Mouse (Mus musculus): ENCODE measurements around the gene Tmem132e.

Tmem132e gene

GRCm38 (mm10) chr11:82428801-82429200, 40.1 kb downstream of the Tmem132e start:
- DNase-seq (ENCODE audit: low spot score in 2 of 2) = no peak

- no peak for DNase-seq (ENCODE audit: low spot score in 2 of 2)
Observed at GRCm38 (mm10) chr11:82434091-82434831, 45.6 kb downstream of the Tmem132e start.

GRCm38 (mm10) chr11:82434832-82435182, 46.1 kb downstream of the Tmem132e start:
- DNase-seq (ENCODE audit: low spot score in 2 of 2) = no peak

GRCm38 (mm10) chr11:82448485-82448884, 59.8 kb downstream of the Tmem132e start:
- no peak for DNase-seq (ENCODE audit: low spot score in 2 of 2)

GRCm38 (mm10) chr11:82452516-82452915, 63.8 kb downstream of the Tmem132e start:
- DNase-seq (ENCODE audit: low spot score in 2 of 2) = no peak

GRCm38 (mm10) chr11:82453230-82453629, 64.5 kb downstream of the Tmem132e start:
- DNase-seq (ENCODE audit: low spot score in 2 of 2) = no peak

- DNase-seq (ENCODE audit: low spot score in 2 of 2) = peak in 1 of 2 experiments; percentile 50
Observed at GRCm38 (mm10) chr11:82461326-82461725, 72.6 kb downstream of the Tmem132e start.

- no peak for DNase-seq (ENCODE audit: low spot score in 2 of 2)
Observed at GRCm38 (mm10) chr11:82465536-82465935, 76.8 kb downstream of the Tmem132e start.

- peak in 1 of 2 experiments; percentile 68 for DNase-seq (ENCODE audit: low spot score in 2 of 2)
Observed at GRCm38 (mm10) chr11:82467218-82467617, 78.5 kb downstream of the Tmem132e start.

GRCm38 (mm10) chr11:82471076-82471475, 82.4 kb downstream of the Tmem132e start:
- DNase-seq (ENCODE audit: low spot score in 2 of 2) = no peak

- no peak for DNase-seq (ENCODE audit: low spot score in 2 of 2)
Observed at GRCm38 (mm10) chr11:82473137-82473621, 84.5 kb downstream of the Tmem132e start.

GRCm38 (mm10) chr11:82476092-82476491, 87.4 kb downstream of the Tmem132e start:
- DNase-seq (ENCODE audit: low spot score in 2 of 2) = no peak

- DNase-seq (ENCODE audit: low spot score in 2 of 2) = no peak
Observed at GRCm38 (mm10) chr11:82477412-82477811, 88.7 kb downstream of the Tmem132e start.

GRCm38 (mm10) chr11:82480941-82481340, 92.2 kb downstream of the Tmem132e start:
- DNase-seq (ENCODE audit: low spot score in 2 of 2) = no peak

- no peak for DNase-seq (ENCODE audit: low spot score in 2 of 2)
Observed at GRCm38 (mm10) chr11:82487359-82488086, 98.8 kb downstream of the Tmem132e start.

- DNase-seq (ENCODE audit: low spot score in 2 of 2) = no peak
Observed at GRCm38 (mm10) chr11:82490896-82491295, 102.2 kb downstream of the Tmem132e start.
